Mouse (Mus musculus): ENCODE measurements around the gene Rasl10a.

Rasl10a gene

DNA sequence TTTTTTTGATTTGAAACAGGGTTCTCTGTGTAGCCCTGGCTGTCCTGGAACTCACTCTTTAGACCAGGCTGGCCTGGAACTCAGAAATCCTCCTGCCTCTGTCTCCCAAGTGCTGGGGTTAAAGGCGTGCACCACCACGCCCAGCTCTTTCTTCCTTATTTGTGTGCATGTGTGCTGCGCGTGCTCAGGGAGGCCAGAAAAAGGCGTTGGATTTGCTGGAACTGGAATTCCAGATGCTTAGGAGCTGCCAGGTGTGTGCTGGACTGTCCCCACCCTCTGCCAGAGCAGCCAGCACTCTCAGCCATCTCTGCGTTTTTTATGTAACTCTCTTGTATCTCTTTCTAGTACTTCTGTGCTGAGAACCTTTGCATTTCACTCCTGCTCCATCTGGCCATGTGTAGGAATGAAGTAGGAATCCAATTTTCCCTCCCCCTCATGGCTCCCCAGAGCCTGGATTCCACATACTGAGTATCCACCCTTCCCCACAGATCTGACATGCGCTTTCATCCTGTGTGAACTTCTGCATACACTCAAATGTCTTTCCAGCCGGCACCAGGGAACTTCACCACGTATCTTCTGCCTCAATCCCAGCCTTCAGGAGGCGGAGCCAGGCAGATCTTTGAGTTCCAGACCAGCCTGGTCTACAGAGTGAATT, 5.6 kb upstream of the Rasl10a start:
- DNase-seq (ENCODE audit: low spot score in 2 of 2), result no peak

DNA sequence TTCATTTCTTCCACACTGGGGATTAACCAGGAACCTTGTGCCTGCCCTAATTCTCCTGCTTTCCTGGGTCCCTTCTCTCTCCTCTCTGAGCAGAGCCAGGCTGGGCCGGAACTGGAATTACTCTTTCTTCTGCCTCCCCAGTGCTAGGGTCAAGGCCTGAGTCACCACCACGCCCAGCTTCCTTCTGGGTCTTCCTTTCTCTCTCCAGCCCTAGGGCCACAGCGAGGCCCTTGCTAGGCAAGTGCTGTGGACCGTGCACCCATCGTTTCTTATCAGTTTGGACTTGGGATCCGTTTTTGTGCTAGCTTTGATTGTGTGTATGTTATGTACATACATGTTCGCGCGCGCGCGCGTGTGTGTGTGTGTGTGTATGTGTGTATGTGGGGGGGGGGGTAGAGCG, 3.8 kb upstream of the Rasl10a start:
- DNase-seq (ENCODE audit: low spot score in 2 of 2), result no peak

- DNase-seq (ENCODE audit: low spot score in 2 of 2), result no peak
Observed at GRCm38 (mm10) chr11:5054874-5055273, 3.1 kb upstream of the Rasl10a start.

DNA sequence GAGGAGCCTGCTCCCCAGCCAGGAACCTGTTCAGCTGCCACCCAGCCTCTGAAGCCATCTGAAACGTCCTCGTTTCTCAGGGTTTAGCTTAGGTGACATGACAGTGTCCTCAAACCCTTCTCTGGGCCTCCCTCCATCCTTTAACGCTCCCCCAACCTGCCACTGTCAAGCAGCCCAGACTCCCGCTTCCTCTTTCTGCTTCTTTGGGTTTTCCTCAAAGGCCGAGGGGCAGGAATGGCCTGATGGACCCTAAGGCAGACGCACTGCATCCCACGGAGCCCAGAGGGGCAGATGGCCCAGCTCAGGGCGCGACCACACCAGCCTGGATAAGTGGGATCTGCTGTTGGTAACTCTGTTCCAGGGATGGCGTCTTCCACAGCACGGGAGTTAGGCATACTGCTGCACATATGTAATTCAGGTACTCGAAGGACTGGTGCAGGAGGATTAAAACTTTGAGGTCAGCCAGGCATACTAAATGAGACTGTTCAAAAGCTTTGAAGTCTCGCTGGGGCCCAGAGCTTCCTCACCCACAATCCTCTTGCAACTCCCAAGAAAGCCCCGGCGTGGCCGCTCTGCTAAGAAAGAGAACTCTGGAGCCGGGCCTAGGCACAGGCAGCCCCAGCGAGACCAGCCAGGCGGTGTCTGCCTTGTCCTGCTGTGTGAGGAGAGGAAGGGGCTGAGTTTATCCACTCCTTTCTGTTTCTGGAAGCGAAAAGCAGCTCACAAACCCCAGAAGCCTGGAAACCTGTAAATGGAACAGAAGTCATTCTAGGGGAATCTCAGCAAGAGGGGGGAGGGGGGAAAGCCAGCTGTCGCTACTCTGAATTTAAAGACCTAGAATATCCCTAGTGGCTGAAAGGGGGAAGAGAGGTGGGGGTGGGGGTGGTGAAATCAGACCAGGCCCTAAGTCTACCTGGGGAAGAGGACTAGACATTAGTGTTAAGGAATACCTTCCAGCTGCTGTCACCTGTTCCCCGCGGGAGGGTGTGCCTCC, 1.7 kb upstream of the Rasl10a start:
- no peak for DNase-seq (ENCODE audit: low spot score in 2 of 2)

- no peak for DNase-seq (ENCODE audit: low spot score in 2 of 2)
Observed at GRCm38 (mm10) chr11:5057064-5057463, 864 bp upstream of the Rasl10a start.

- DNase-seq (ENCODE audit: low spot score in 2 of 2), result no peak
Observed at GRCm38 (mm10) chr11:5057541-5057855, 430 bp upstream of the Rasl10a start.

- peak in 1 of 2 experiments; percentile 64 for DNase-seq (ENCODE audit: low spot score in 2 of 2)
Observed at GRCm38 (mm10) chr11:5058783-5059182, 855 bp downstream of the Rasl10a start.

- peak in 1 of 2 experiments; percentile 65 for DNase-seq (ENCODE audit: low spot score in 2 of 2)
Observed at GRCm38 (mm10) chr11:5059230-5059629, 1.3 kb downstream of the Rasl10a start.

DNA sequence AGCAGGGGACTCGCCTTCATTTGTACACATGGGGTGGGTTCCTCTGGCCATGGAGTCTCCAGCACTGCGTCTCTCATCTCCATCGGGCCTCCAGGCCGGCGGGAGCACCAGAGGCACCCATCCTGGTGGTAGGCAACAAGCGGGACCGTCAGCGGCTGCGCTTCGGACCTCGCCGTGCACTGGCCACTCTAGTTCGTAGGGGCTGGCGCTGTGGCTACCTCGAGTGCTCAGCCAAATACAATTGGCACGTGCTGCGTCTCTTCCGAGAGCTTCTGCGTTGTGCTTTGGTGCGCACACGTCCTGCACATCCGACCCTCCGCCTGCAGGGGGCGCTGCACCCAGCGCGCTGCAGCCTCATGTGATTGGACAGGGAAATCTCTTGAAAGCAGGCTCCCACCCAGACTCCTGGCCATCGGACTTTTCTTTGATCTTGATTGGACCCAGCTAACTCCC, 1.8 kb downstream of the Rasl10a start:
- peak in 1 of 2 experiments; percentile 77 for DNase-seq (ENCODE audit: low spot score in 2 of 2)

DNA sequence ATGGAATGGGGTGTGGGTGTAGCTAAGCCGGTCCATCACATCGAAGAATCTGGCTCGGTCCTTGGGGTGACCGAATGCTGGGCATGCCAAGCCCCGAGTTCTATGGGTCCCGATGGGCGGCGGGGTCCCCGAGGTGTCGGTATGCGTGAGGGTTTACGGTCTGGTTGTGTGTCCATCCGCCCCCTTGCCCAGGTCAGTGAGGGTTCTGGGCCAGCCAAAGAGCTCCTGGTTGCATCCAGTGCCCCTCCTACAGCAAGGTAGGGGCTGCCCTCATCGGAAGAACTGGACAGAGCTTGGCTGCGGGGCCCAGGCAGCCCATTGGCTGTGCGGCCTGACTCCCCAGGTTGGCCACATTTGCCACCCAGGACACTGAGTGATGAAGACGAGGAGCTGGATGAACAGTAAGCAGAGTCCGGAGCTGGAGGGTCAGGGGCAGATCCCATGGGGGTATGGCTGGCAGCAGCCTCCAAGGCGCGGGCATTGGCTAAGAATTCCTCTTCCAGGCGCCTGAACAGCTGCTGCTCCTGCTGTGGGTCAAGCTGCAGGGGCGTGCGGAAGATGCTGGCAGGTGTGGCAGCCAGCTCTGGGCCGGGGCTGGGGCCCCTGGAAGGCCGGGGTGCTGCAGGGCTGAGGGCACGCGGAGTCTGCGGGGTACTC, 3.0 kb downstream of the Rasl10a start:
- peak in 1 of 2 experiments; percentile 75 for DNase-seq (ENCODE audit: low spot score in 2 of 2)

GRCm38 (mm10) chr11:5061413-5062139, 3.6 kb downstream of the Rasl10a start:
- DNase-seq (ENCODE audit: low spot score in 2 of 2), result peak; percentile 64 to 77

DNA sequence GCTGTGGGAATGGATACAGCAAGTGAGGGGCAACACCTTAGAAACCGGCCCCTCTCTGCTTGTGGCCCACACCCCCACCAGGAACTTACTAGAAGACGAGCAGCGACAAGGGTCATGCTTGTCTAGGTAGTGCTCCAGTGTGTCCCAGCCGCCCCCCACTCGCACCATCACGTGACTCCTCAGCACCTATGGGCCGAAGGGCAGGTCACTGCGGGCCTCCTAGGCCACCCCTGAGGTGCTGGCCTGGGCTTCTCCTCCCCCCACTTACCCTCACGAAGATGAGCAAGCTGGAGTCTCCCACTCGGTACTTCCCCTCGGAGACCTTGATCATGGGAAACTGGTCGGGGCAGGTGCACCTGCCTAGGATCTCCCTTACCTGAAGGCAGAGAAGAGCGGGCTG, 4.4 kb downstream of the Rasl10a start:
- DNase-seq (ENCODE audit: low spot score in 2 of 2), result peak in 1 of 2 experiments; percentile 66

GRCm38 (mm10) chr11:5062860-5063505, 5.1 kb downstream of the Rasl10a start:
- peak in 1 of 2 experiments; percentile 65 for DNase-seq (ENCODE audit: low spot score in 2 of 2)

GRCm38 (mm10) chr11:5063561-5064281, 5.8 kb downstream of the Rasl10a start:
- DNase-seq (ENCODE audit: low spot score in 2 of 2), result peak in 1 of 2 experiments; percentile 68

GRCm38 (mm10) chr11:5064282-5065055, 6.5 kb downstream of the Rasl10a start:
- DNase-seq (ENCODE audit: low spot score in 2 of 2), result no peak

- peak; percentile 80 to 86 for DNase-seq (ENCODE audit: low spot score in 2 of 2)
Observed at GRCm38 (mm10) chr11:5065056-5065821, 7.3 kb downstream of the Rasl10a start, which contains the start of gene Gas2l1. Gas2l1 (minus strand) TSS chr11:5065327.

GRCm38 (mm10) chr11:5067063-5067462, 9.1 kb downstream of the Rasl10a start:
- DNase-seq (ENCODE audit: low spot score in 2 of 2), result no peak

DNA sequence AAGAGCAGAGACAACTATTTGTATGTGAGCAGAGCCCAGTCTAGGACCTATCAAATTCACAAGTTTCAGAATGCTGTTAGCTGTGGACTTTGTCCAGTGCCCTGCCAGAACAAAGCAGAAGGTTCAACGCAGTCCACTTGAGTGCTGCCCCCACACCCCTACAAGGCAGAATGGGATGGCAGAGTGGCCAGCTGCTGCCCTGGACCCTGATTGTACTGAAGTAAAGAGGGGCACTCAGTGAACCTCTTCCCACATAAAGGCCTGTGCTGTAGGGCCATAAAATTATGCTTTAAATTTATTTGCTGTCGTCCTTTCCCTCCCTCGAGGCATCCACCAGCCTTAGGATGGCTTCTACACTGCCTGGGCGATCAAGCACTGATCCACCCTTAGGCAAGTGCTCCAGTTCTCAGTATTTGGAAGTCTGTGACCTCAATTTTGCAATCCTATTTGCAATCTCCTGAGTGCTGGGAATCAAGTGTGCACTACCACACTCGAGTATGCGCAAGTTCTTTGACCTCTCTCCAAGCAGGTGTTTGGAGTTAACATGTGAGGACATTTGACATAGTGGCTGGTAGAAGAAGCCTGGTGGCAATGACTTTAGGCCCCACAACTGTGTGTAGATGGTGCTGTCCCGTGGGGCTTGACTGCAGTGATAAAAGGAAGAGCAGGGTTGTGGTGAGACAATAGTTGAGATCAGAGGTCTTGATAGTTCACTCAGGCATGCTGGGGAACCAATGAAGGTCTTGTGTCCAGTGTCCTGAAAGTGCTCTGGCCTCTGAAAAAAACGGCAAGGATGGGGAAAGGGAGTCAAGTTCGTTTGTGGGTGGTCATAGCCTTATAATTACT, 10.4 kb downstream of the Rasl10a start:
- DNase-seq (ENCODE audit: low spot score in 2 of 2), result no peak
